Mouse (Mus musculus) bone marrow macrophage, adult 2 months (primary cell): ENCODE data around the gene Brd7.

Experiments used
- CTCF ChIP-seq: IDR thresholded peaks from 2 replicates; pipeline ENCODE4 v1.5.1; 2012; ENCODE audit warnings: low read depth, mild to moderate bottlenecking, low read length, moderate library complexity
- POLR2A ChIP-seq: IDR thresholded peaks from 2 replicates; pipeline ENCODE4 v1.6.1; 2012; ENCODE audit warnings: mild to moderate bottlenecking, low read depth, low read length, borderline replicate concordance

DNA sequence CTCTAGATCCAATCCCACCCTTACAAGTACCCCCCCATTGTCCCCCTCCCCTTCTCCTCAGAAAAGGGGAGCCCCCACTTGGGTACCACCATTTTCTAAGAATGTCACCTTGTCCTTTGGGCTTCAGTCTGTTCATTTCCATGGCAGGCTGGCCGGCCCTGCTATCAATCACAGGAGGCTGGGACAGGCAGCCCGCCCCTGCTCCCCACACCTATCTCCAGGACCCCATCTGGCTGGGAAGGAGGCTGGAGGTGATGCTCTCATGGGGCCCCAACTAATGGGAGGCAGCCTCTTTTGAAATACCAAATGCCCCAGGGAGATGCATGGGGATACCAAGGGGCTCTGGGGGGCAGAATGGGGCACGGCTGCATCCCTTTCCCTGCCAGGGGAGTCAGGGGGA lies 69.1 kb downstream of the Brd7 start:
- TF ChIP-seq POLR2A (no peak), CTCF (no peak)
